Mouse (Mus musculus) ES-Bruce4 (cell line): ENCODE measurements around the gene Nod2. TPM values are rescaled to one million over a fixed set of nuclear protein-coding genes. Genes with fewer than 3 reads are reported as not detected.

Experiments used
- H3K27ac ChIP-seq: 2 replicates; pipeline ENCODE4 v1.5.1; 2012; ENCODE audit warnings: low read length, inconsistent platforms; ENCODE audit not compliant: insufficient read depth
- H3K27me3 ChIP-seq: 2 replicates; pipeline ENCODE4 v1.6.1; 2012; ENCODE audit warnings: mild to moderate bottlenecking, low read length, inconsistent platforms; ENCODE audit not compliant: control insufficient read depth, poor library complexity, insufficient read depth, severe bottlenecking
- H3K36me3 ChIP-seq: 2 replicates; pipeline ENCODE4 v1.6.1; 2012; ENCODE audit warnings: inconsistent platforms, mild to moderate bottlenecking, low read length, moderate library complexity; ENCODE audit not compliant: control insufficient read depth, poor library complexity, insufficient read depth, severe bottlenecking
- H3K4me1 ChIP-seq: one replicate; pipeline ENCODE4 v1.8.1; 2011; ENCODE audit warnings: low read length; ENCODE audit not compliant: control insufficient read depth, insufficient read depth
- H3K4me3 ChIP-seq: 2 replicates; pipeline ENCODE4 v1.5.1; 2011; ENCODE audit warnings: low read depth, mild to moderate bottlenecking, low read length
- H3K9ac ChIP-seq: 2 replicates; pipeline ENCODE4 v1.6.1; 2012; ENCODE audit warnings: low read depth, mild to moderate bottlenecking, inconsistent platforms; ENCODE audit not compliant: poor library complexity, severe bottlenecking
- H3K9me3 ChIP-seq: replicated peaks from 2 replicates; pipeline ENCODE4 v1.6.1; 2012; ENCODE audit warnings: mild to moderate bottlenecking, low read length, inconsistent platforms; ENCODE audit not compliant: control insufficient read depth, poor library complexity, insufficient read depth, severe bottlenecking
- CTCF ChIP-seq: IDR thresholded peaks from one replicate; pipeline ENCODE4 v1.8.1; 2011; ENCODE audit warnings: low read depth, low read length
- EP300 ChIP-seq: IDR thresholded peaks from 2 replicates; pipeline ENCODE4 v1.6.1; 2011; ENCODE audit warnings: low read depth, low read length; ENCODE audit not compliant: insufficient read depth
- POLR2A ChIP-seq: IDR thresholded peaks from one replicate; pipeline ENCODE4 v1.8.1; 2011; ENCODE audit warnings: low read length; ENCODE audit not compliant: insufficient read depth
- polyA plus RNA-seq: library from polyadenylated mRNA; stranded (reverse); fragments of >200 nt; gene quantifications from 2 replicates; pipeline ENCODE4 v1.2.4, GENCODE M21; 2011; ENCODE audit warnings: low read depth; ENCODE audit not compliant: missing spikeins, insufficient read depth, insufficient read length

The Nod2 gene
- polyA plus RNA-seq, 1 experiment, result 1.2 TPM

DNA sequence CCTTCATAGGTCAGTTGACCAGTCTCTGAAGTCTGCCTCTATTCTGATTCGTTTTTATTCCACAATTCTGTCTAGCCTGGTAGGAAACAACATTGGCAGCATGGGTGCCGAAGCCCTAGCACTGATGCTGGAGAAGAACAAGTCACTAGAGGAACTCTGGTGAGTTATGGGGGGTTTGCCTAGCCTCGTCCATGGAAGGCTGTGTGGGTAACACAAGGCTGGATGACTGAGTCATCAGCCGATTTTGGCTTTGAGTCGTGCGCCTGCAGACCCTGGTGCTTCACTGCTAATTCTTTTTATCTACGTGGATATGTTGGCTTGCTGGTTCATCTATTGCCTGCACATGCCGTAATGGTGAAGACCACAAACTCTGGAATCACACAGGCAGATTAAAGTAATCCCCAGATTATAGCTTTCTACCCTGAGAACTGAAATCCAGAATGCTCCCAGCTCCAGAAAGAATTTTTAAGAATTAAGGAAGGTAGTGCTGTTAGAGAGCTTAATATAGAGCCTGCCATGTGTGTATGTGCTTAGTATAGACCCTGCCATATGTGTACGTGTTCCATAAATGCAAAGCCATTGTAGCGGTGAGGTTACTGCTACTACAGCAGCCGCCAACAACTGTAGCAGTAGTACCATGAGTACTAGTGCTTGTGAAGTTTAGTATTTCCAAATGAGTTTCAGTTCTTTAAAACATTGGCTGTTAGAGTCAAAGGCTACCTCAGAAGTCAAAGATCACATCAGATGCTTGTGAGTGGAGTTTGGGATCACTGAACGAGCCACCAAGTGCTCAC, 28.5 kb downstream of the Nod2 start:
- Histone ChIP-seq H3K9ac (no peak overlapping the region), H3K27me3 (no peaks in the 10 kb centered on the region), H3K36me3 (no peaks in the 10 kb centered on the region), H3K27ac (no peak overlapping the region), H3K4me1 (no peaks in the 10 kb centered on the region), H3K4me3 (no peak overlapping the region), H3K9me3 (no peaks in the 10 kb centered on the region)
- TF ChIP-seq POLR2A (no peak), EP300 (no peak), CTCF (no peak)

DNA sequence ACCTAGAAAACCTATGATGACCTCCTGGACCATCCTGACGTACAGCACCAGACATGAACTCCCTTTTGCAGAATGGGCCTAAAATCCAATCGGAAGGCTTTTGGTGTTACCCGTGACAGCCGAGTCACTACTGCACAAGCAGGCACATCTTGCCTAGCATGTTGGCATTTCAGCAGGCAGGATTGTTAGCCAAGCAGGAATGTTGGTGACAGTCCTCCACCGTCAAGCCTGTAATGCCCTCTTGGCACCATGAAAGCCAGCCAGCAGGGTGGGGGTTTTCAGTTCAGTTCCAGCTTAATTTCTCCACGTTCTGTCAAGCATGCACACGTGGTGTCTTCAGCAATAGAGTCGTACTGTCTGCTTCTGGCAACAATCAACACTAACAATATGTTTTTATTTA, 30.0 kb downstream of the Nod2 start:
- Histone ChIP-seq H3K27ac (no peak overlapping the region), H3K9me3 (no peaks in the 10 kb centered on the region), H3K36me3 (no peaks in the 10 kb centered on the region), H3K4me3 (no peak overlapping the region), H3K9ac (no peak overlapping the region), H3K27me3 (no peaks in the 10 kb centered on the region), H3K4me1 (no peaks in the 10 kb centered on the region)
- TF ChIP-seq CTCF, result no peak
- TF ChIP-seq EP300, result no peak
- TF ChIP-seq POLR2A, result no peak

DNA sequence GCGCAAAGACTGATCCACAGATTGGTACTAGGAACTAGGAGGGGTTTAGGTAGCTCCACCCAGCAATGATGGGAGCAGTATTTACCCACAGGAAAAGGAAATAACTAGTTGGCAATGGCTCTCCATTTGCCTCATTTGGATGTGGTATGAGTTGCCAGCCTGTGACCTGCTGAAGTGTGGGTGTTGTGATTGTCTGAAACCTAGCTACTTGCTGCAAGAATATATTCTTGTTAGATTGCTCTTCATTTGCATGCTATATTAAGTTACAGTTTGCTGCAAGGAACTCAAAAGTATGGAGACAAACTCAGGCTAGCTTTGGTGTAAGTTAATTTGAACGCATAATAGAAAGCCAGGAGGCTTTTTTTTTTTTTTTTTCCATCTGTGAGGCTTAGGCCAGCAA, 33.5 kb downstream of the Nod2 start:
- Histone ChIP-seq H3K27ac (no peak overlapping the region), H3K4me1 (no peaks in the 10 kb centered on the region), H3K4me3 (no peak overlapping the region), H3K27me3 (no peaks in the 10 kb centered on the region), H3K36me3 (no peaks in the 10 kb centered on the region), H3K9me3 (no peaks in the 10 kb centered on the region), H3K9ac (no peak overlapping the region)
- TF ChIP-seq POLR2A (no peak), CTCF (no peak), EP300 (no peak)

DNA sequence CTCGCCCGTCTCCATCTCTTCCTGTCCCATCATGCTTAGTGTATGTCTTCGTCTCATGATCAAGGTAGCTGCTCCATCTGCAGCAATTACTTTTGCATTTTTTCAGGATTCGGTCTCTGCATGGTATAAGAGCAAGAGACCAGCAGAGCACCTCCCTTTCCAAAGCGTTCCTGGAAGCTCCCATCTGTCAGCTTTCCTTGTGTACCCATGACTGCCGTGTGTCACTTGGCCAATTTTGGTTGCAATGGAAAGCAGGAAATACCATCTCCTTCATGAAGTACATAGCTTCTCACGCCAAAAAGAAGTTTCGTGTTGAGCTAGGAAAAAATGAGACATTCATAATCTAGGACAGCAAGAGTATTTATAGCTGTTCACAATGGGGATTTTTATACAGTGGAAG, 33.9 kb downstream of the Nod2 start:
- Histone ChIP-seq H3K4me1 (no peaks in the 10 kb centered on the region), H3K27ac (no peak overlapping the region), H3K4me3 (no peak overlapping the region), H3K9ac (no peak overlapping the region), H3K27me3 (no peaks in the 10 kb centered on the region), H3K9me3 (no peaks in the 10 kb centered on the region), H3K36me3 (no peaks in the 10 kb centered on the region)
- TF ChIP-seq EP300, result no peak
- TF ChIP-seq POLR2A, result no peak
- TF ChIP-seq CTCF, result no peak

DNA sequence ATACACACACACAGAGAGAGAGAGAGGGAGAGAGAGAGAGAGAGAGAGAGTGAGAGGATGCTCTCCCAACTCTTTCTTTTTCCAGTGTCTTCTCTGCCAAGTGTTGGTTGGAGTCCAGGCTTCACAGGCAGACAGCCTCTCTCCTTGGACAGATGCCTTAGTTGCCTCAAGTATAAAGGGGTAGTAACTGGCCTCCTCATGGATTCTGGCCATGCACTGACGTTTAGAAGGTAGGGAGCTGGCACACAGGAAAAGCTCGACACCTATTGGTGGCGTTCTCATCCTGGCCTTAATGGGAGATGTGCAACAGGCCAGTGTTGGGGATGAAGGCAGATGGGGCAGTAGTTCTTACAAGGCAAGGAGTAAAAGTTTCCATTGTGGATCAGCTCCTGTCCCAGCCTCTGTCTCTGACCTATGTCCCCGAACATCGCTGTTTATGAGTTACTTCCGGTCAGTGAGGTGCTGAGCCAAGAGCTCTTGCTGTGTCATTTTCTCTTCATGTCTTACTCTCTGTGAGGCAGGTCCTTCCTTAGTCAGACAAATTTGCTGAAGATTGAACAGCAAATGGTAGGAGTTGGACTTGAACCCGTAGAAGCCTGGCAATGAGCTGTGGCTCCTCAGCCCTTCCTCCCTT, 36.7 kb downstream of the Nod2 start:
- Histone ChIP-seq H3K36me3 (no peaks in the 10 kb centered on the region), H3K4me1 (no peaks in the 10 kb centered on the region), H3K27me3 (no peaks in the 10 kb centered on the region), H3K9ac (no peak overlapping the region), H3K27ac (no peak overlapping the region), H3K4me3 (no peak overlapping the region), H3K9me3 (no peaks in the 10 kb centered on the region)
- TF ChIP-seq EP300, result no peak
- no peak for TF ChIP-seq CTCF
- TF ChIP-seq POLR2A, result no peak

DNA sequence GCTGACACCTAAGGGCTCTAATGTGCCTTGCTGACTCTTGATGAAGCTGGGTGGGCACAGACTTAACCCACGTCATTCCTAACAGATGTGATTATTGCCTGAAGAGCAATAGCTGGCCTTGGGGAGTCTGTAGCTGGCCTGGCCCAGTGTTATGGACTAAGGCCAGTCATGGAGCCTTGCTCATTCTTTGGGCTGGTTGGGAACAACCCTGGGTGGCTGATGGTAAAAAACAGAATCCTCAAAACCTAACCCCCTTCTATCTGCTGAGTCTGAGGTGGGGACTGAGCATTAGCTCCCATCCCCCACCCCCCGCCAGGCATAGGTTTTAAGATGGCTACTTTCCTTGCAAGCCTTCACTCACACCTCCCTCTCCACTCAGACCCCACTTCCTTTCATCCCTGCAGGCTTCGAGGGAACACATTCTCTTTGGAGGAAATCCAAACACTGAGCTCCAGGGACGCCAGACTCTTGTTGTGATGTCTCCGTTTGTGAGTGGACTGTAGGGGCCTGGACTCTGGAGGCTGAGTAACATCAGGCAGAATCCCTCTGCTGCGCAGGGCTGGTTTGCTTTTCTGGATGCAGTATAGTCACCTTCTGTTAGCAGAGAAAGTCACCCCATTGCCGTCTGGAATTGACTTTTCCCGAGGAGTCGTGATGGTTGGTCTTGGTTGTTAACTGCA, 39.3 kb downstream of the Nod2 start:
- no peaks in the 10 kb centered on the region for H3K27me3 ChIP-seq
- TF ChIP-seq CTCF (no peak), EP300 (no peak), POLR2A (no peak)
- no peaks in the 10 kb centered on the region for H3K9me3 ChIP-seq
- H3K4me3 ChIP-seq, result no peak overlapping the region
- no peaks in the 10 kb centered on the region for H3K36me3 ChIP-seq
- no peak overlapping the region for H3K9ac ChIP-seq
- no peaks in the 10 kb centered on the region for H3K4me1 ChIP-seq
- no peak overlapping the region for H3K27ac ChIP-seq
